Mouse (Mus musculus): ENCODE measurements around the gene Scarf1. TPM values are rescaled to one million over a fixed set of nuclear protein-coding genes. Genes with fewer than 3 reads are reported as not detected.

The Scarf1 gene
- polyA plus RNA-seq, 1 experiment, result 0.03 TPM

GRCm38 (mm10) chr11:75498126-75498525 lies 15.2 kb upstream of the Scarf1 start:
- no peak for TF ChIP-seq GATA1 (IDR thresholded peaks at IDR 0.05; ENCODE audit: low read length)

GRCm38 (mm10) chr11:75508162-75508561 lies 5.2 kb upstream of the Scarf1 start:
- TF ChIP-seq GATA1 (IDR thresholded peaks at IDR 0.05; ENCODE audit: low read length), result no peak

GRCm38 (mm10) chr11:75508904-75509303 lies 4.4 kb upstream of the Scarf1 start:
- no peak for TF ChIP-seq GATA1 (IDR thresholded peaks at IDR 0.05; ENCODE audit: low read length)

GRCm38 (mm10) chr11:75509741-75510626 lies 3.4 kb upstream of the Scarf1 start, which contains the start of gene Rilp:
Rilp (plus strand) TSS chr11:75510094.
- TF ChIP-seq GATA1 (IDR thresholded peaks at IDR 0.05; ENCODE audit: low read length), result no peak

- TF ChIP-seq GATA1 (IDR thresholded peaks at IDR 0.05; ENCODE audit: low read length), result no peak
Measured at GRCm38 (mm10) chr11:75510627-75510993, 2.7 kb upstream of the Scarf1 start.

GRCm38 (mm10) chr11:75511213-75511612 lies 2.1 kb upstream of the Scarf1 start:
- TF ChIP-seq GATA1 (IDR thresholded peaks at IDR 0.05; ENCODE audit: low read length), result no peak

GRCm38 (mm10) chr11:75512301-75513018 lies 880 bp upstream of the Scarf1 start:
- no peak for TF ChIP-seq GATA1 (IDR thresholded peaks at IDR 0.05; ENCODE audit: low read length)

GRCm38 (mm10) chr11:75515186-75515585 lies 1.8 kb downstream of the Scarf1 start:
- TF ChIP-seq GATA1 (IDR thresholded peaks at IDR 0.05; ENCODE audit: low read length), result no peak

- no peak for TF ChIP-seq GATA1 (IDR thresholded peaks at IDR 0.05; ENCODE audit: low read length)
Measured at GRCm38 (mm10) chr11:75519834-75520633, 6.7 kb downstream of the Scarf1 start.

- TF ChIP-seq GATA1 (IDR thresholded peaks at IDR 0.05; ENCODE audit: low read length), result no peak
Measured at GRCm38 (mm10) chr11:75521609-75522008, 8.3 kb downstream of the Scarf1 start.

GRCm38 (mm10) chr11:75522793-75523192 lies 9.5 kb downstream of the Scarf1 start:
- TF ChIP-seq GATA1 (IDR thresholded peaks at IDR 0.05; ENCODE audit: low read length), result no peak

GRCm38 (mm10) chr11:75525531-75526125 lies 12.3 kb downstream of the Scarf1 start:
- TF ChIP-seq GATA1 (IDR thresholded peaks at IDR 0.05; ENCODE audit: low read length), result no peak

GRCm38 (mm10) chr11:75526943-75527342 lies 13.6 kb downstream of the Scarf1 start:
- TF ChIP-seq GATA1 (IDR thresholded peaks at IDR 0.05; ENCODE audit: low read length), result no peak

GRCm38 (mm10) chr11:75529771-75530170 lies 16.4 kb downstream of the Scarf1 start:
- TF ChIP-seq GATA1 (IDR thresholded peaks at IDR 0.05; ENCODE audit: low read length), result no peak

GRCm38 (mm10) chr11:75530325-75530724 lies 17.0 kb downstream of the Scarf1 start:
- TF ChIP-seq GATA1 (IDR thresholded peaks at IDR 0.05; ENCODE audit: low read length), result no peak

All from G1E-ER4 (cell line).